Mouse (Mus musculus) lung, postnatal 0 days (tissue): ENCODE data around the gene P4hb. TPM values are rescaled to one million over a fixed set of nuclear protein-coding genes. Genes with fewer than 3 reads are reported as not detected.
A peak's percentile ranks its signal among the peaks of the same experiment; 100 is the strongest.

Experiments used
- ATAC-seq: fragments of 200-750 bp; cut with Nextera tagmentation; 2 replicates; pipeline ENCODE4 v1.8.0; 2017; ENCODE audit warnings: moderate library complexity
- DNase-seq: peaks from one replicate; pipeline ENCODE4 v3.0.0-alpha.2; 2016; ENCODE audit warnings: low spot score
- H3K27ac ChIP-seq: fragments of 300-500 bp; sonication (generic); 2 replicates; pipeline ENCODE4 v1.5.1; 2014; ENCODE audit warnings: antibody characterized with exemption, mild to moderate bottlenecking, low read length, mixed read lengths
- H3K27me3 ChIP-seq: fragments of 300-500 bp; sonication (generic); replicated peaks from 2 replicates; pipeline ENCODE4 v1.6.1; 2014; ENCODE audit warnings: low read length, mixed read lengths; ENCODE audit not compliant: insufficient read depth
- H3K36me3 ChIP-seq: fragments of 300-500 bp; sonication (generic); 2 replicates; pipeline ENCODE4 v1.6.1; 2014; ENCODE audit warnings: low read length, mixed read lengths; ENCODE audit not compliant: insufficient read depth
- H3K4me1 ChIP-seq: fragments of 300-500 bp; sonication (generic); 2 replicates; pipeline ENCODE4 v1.6.1; 2014; ENCODE audit warnings: antibody characterized with exemption, low read depth, low read length, mixed read lengths; ENCODE audit not compliant: insufficient read depth
- H3K4me2 ChIP-seq: fragments of 300-500 bp; sonication (generic); replicated peaks from 2 replicates; pipeline ENCODE4 v1.6.1; 2014; ENCODE audit warnings: low read depth, mild to moderate bottlenecking, low read length, moderate library complexity, mixed read lengths
- H3K4me3 ChIP-seq: fragments of 300-500 bp; sonication (generic); 2 replicates; pipeline ENCODE4 v1.5.1; 2014; ENCODE audit warnings: low read depth, low read length
- H3K9ac ChIP-seq: fragments of 300-500 bp; sonication (generic); replicated peaks from 2 replicates; pipeline ENCODE4 v1.6.1; 2014; ENCODE audit warnings: low read depth, mild to moderate bottlenecking
- H3K9me3 ChIP-seq: fragments of 300-500 bp; sonication (generic); 2 replicates; pipeline ENCODE4 v1.6.1; 2016; ENCODE audit warnings: low read length, mixed read lengths
- CTCF ChIP-seq: IDR thresholded peaks from 2 replicates; pipeline ENCODE4 v1.5.1; 2016; ENCODE audit warnings: antibody characterized with exemption, mild to moderate bottlenecking
- EP300 ChIP-seq: IDR thresholded peaks from 2 replicates; pipeline ENCODE4 v1.6.1; 2016; ENCODE audit warnings: antibody characterized with exemption, mild to moderate bottlenecking, control low read depth
- WGBS: fragments of 180-500 bp; shearing (Covaris S2); extraction: QIAGEN DNeasy Blood & Tissue Kit; methylation state at CpG from one replicate; pipeline ENCODE4 v1.1.7; 2014; 5-methylcytosine and 5-hydroxymethylcytosine counted together
- polyA plus RNA-seq: library from polyadenylated mRNA; unstranded; fragments of >200 nt; fragmentation: Nextera tagmentation; extraction: Ambion mirVana; gene quantifications from 2 replicates; pipeline ENCODE4 v1.2.1, GENCODE M21; 2015

P4hb gene
- polyA plus RNA-seq, 1 experiment from 2014 or later, result 555 TPM

DNA sequence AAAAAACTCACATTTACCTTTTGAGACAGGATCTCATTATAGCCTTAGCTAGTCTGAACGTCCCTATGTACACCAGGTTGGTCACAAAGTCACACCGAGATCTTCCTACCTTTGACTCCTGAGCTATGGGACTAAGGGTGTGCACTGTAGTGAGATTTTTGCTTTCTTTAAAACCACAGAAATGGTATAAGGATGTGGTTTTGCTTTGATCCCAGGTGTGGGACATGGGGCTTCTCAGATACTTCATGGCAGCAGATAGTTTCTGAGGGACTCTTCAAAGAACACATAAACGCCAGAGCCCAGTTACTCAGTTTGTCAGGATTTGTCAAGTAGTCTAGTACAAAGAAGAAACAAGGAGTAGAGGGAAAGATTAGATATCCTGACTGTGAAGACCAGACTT is 27.7 kb upstream of the P4hb start:
- TF ChIP-seq CTCF (no peak), EP300 (no peak)
- Histone ChIP-seq H3K36me3 (0 out of 2 replicates have a peak, but pooled peaks cover 7% of the 10 kb centered on the region), H3K9me3 (no peaks in the 10 kb centered on the region), H3K4me3 (no peak overlapping the region), H3K27ac (no peak overlapping the region), H3K4me2 (no peak overlapping the region), H3K4me1 (peaks cover 12% of the 10 kb centered on the region; the same call in 1 of the 2 replicates), H3K27me3 (no peaks in the 10 kb centered on the region), H3K9ac (no peak overlapping the region)
- WGBS, result 93% methylated on average over 3 of the region's 3 CpGs
- no peak for DNase-seq
- no peak for ATAC-seq

DNA sequence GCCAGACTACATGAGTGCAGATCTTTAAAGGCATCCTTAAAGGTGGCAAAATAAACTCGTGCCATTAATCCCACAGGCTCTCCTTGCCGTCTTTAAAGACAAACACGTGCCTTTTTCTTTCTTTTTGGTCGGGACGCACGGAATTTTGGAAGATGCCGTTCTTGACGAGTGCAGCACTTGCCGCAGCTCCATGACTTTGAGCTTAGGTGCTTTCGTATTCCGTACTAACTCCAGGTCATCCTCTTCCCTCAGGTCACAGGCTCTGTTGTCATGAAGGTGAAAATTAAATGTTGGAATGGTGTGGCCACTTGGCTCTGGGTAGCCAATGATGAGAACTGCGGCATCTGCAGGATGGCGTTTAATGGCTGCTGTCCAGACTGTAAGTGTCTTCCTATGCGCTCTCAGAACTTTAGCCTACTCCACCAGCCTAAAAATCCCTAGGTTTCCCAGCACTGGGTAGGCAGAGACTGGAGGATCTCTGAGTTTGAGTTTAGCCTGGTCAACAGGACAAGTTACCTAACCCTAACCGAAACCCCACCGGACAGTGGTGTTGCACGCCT is 26.0 kb upstream of the P4hb start:
- DNase-seq, result no peak
- no peaks in the 10 kb centered on the region for H3K9me3 ChIP-seq
- 0 out of 2 replicates have a peak, but pooled peaks cover 14% of the 10 kb centered on the region for H3K36me3 ChIP-seq
- ATAC-seq, result no peak
- peak overlapping the region; percentile 95 for H3K4me2 ChIP-seq
- 44% methylated on average over 17 of the region's 17 CpGs for WGBS
- peak overlapping the region; percentile 39; the same call in 1 of the 2 replicates for H3K9ac ChIP-seq
- TF ChIP-seq EP300 (no peak), CTCF (no peak)
- peak overlapping the region; percentile 88 for H3K4me3 ChIP-seq
- no peaks in the 10 kb centered on the region for H3K27me3 ChIP-seq
- peaks cover 12% of the 10 kb centered on the region; the same call in 1 of the 2 replicates for H3K4me1 ChIP-seq
- peak overlapping the region; percentile 65 for H3K27ac ChIP-seq

DNA sequence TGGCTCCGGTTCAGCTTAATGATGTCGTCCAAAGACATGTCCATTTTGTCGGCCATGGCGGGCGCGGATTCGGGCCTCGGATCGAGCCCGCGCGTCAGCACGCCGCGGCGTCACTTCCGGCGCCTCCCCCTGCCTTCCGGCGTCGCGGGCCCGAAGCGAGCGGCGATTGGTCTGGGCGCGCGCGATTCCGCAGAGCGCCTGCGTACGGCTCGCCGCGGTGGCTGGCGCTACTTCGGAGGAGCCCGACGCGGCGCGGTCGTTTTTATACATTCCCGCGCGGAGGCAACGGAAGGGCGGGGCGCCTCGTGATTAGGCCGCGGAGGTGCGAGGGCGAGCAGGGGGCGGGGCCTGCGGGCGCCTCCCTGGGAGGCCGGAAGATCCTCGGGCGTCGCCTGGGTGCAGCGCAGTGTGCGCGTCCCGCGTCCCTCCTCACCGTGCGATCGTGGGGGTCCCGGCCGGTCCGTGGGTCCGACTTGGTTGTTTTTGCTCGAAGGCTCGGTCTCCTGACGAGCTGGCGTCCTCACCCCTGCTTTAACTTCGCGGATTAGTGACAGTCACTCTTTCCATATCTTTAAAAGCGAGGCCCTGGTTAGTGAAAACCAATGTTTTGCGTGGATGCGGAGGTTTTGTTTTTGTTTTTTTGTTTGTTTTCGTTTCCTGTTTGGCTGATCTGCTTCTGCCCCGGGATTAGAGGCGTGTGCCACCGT is 25.4 kb upstream of the P4hb start, which contains the start of the genes Alyref and Anapc11:
TSS of gene Alyref (minus strand) at position 83 of the 707 bp plus-strand sequence.
TSS of gene Anapc11 (plus strand) at position 139 of the 707 bp plus-strand sequence.
- Histone ChIP-seq H3K4me3 (peak within 1 kb of the TSS; percentile 88), H3K9me3 (no peaks in the 10 kb centered on the region), H3K9ac (peak within 1 kb of the TSS; percentile 91), H3K27ac (peak within 1 kb of the TSS; percentile 89), H3K4me1 (peaks cover 12% of the 10 kb centered on the region; the same call in 1 of the 2 replicates), H3K36me3 (peaks cover 19% of the 10 kb centered on the region; the same call in 1 of the 2 replicates), H3K27me3 (no peaks in the 10 kb centered on the region), H3K4me2 (peak within 1 kb of the TSS; percentile 95)
- ATAC-seq (peak; percentile 99), DNase-seq (peak; percentile 98)
- TF ChIP-seq EP300, result no peak
- peak; percentile 20; the same call in 1 of the 2 replicates for TF ChIP-seq CTCF
- WGBS, result under 1% methylated on average over 57 of the region's 88 CpGs

DNA sequence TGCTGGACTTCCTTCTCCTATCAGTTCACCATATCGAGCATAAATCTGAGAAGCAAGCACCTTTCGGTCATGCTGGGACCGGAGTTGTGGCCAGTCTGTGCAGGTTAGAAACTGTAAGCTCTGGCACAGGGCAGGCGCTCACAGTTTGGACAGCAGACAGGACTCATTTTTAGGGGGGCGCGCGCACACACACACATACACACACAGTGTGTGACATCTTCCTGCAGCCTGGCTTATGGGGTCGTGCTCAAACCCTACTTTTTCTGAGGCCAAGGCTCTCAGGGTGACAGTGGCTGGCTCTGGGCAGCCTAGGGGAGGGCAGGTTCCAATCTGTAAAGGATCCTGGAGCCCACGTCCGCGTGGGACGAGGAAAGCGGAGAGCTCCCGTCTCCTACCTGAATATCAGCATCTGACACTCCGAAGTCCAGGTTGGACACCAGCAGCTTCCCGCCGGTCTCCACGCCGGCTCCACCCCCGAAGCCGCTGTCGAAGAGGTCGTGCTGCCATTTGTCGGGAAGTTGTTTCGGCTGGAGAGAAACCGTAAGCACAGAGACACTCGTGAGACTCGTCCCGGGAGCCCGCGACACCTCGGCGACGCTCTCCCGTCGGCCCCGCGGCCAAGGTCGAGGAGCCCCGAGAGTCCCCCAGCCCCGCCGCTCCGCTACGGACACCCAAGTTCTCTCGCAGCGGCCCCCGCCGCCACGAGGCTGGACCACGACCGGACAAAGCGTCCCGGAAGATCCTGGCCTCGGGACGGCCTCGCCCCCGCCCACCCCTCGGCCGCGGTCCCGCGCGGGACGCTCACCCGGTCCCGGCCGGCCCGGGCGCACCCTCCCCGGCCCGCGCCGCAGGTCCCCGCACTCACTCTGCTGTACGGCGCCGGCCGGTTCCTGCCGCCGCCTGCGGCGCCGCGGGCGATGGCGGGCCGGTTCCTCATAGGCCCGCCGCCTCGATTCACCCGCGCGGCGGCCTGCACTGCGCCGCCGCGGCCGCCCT is 24.5 kb upstream of the P4hb start:
- peak; percentile 60 for DNase-seq
- Histone ChIP-seq H3K4me2 (peak overlapping the region; percentile 95), H3K4me1 (peaks cover 12% of the 10 kb centered on the region; the same call in 1 of the 2 replicates), H3K4me3 (peak overlapping the region; percentile 88), H3K27me3 (no peaks in the 10 kb centered on the region), H3K9me3 (no peaks in the 10 kb centered on the region), H3K9ac (peak overlapping the region; percentile 91), H3K36me3 (peaks cover 27% of the 10 kb centered on the region; the same call in 1 of the 2 replicates), H3K27ac (peak overlapping the region; percentile 89)
- TF ChIP-seq EP300 (no peak), CTCF (no peak)
- ATAC-seq, result peak; percentile 37
- WGBS, result 5% methylated on average over 53 of the region's 99 CpGs

GRCm38 (mm10) chr11:120588531-120588930 is 15.5 kb upstream of the P4hb start:
- H3K4me1 ChIP-seq, result no peaks in the 10 kb centered on the region
- H3K9ac ChIP-seq, result no peak overlapping the region
- no peak for TF ChIP-seq CTCF
- no peak for TF ChIP-seq EP300
- H3K9me3 ChIP-seq, result no peaks in the 10 kb centered on the region
- H3K4me2 ChIP-seq, result no peak overlapping the region
- ATAC-seq (no peak), DNase-seq (no peak)
- WGBS, result 87% methylated on average over 6 of the region's 6 CpGs
- H3K36me3 ChIP-seq, result peaks cover 25% of the 10 kb centered on the region
- H3K27ac ChIP-seq, result no peak overlapping the region
- no peak overlapping the region for H3K4me3 ChIP-seq
- no peaks in the 10 kb centered on the region for H3K27me3 ChIP-seq
